Mouse (Mus musculus) frontal cortex, postnatal 10 days (tissue): ENCODE results near the gene Prpf19.

ENCODE experiments used
- DNase-seq, 2 experiments: peaks; one replicate each; pipeline ENCODE4 v3.0.0; 2022; ENCODE audit warnings: low spot score in 2 of 2, mixed read lengths in 1 of 2

Gene Prpf19

GRCm38 (mm10) chr19:10895016-10895528, at the start of gene Prpf19:
Gene Prpf19 (plus strand): TSS chr19:10895231.
- DNase-seq, result peak; percentile 95 to 99

DNA sequence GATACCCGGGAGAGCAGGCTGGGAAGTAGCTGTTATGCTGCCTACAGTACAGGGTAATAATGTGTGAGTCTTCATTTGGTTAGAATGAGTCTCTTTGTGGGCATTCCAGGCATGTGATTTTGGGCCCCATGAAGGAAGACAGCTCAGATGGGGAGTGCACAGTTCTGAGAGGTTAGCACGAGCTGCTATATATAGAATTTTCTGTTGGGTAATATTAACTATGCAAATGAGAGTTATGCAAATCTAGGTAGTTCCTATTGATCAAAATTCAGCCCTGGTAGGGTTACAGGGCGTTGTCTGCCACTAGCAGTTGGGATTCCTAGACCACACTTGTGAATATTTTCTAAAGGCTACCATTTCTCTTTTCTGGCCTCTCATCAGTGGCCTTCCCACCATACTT, 49.6 kb upstream of the Prpf19 start:
- no peak for DNase-seq

GRCm38 (mm10) chr19:10846150-10846549, 48.9 kb upstream of the Prpf19 start:
- no peak for DNase-seq

- DNase-seq, result no peak
Observed at GRCm38 (mm10) chr19:10847311-10848087, 47.5 kb upstream of the Prpf19 start.

DNA sequence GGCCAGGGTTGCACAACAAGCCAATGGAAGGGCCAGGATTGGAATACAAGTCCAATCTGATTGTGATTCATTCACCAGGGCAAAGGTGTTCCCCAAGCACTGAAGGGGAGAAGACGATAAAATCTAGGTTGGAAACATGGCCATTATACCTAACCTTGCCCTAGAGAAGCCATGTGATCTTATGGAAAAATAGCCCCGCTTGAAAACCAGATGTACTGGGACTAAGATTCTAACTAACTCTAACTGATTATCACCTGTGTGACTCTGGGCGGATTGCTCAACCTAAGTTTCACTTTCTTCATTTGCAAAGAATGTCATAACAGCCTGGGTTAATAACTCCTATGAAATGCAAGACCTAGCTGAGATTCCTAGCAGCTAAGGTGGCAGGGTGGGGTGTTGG, 39.6 kb upstream of the Prpf19 start:
- no peak for DNase-seq

GRCm38 (mm10) chr19:10856520-10856919, 38.5 kb upstream of the Prpf19 start:
- DNase-seq, result no peak

DNA sequence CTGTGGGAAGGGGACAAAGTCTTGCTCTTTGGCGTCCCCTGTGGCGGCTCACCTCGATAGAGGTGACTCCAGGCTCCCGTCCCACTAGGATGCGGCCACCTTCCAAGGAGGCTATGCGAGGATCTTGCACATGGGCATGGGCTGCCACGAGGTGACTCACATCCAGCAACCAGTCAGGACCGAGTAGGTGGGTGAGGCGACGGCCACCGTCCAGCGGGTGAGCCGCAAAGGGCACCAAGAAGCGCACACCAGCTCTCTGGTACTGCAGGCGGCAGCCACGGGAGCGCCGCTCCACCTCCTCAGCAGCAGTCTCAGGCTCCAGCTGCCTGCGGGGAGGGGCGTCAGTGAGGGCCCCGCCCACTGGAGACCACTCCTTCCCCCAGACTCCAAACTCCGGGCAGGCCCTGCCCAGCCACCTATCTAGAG, 34.9 kb upstream of the Prpf19 start:
- DNase-seq, result no peak

- DNase-seq, result no peak
Observed at GRCm38 (mm10) chr19:10866351-10866750, 28.7 kb upstream of the Prpf19 start.

- no peak for DNase-seq
Observed at GRCm38 (mm10) chr19:10867946-10868622, 26.9 kb upstream of the Prpf19 start.

- no peak for DNase-seq
Observed at GRCm38 (mm10) chr19:10868623-10869141, 26.3 kb upstream of the Prpf19 start.

DNA sequence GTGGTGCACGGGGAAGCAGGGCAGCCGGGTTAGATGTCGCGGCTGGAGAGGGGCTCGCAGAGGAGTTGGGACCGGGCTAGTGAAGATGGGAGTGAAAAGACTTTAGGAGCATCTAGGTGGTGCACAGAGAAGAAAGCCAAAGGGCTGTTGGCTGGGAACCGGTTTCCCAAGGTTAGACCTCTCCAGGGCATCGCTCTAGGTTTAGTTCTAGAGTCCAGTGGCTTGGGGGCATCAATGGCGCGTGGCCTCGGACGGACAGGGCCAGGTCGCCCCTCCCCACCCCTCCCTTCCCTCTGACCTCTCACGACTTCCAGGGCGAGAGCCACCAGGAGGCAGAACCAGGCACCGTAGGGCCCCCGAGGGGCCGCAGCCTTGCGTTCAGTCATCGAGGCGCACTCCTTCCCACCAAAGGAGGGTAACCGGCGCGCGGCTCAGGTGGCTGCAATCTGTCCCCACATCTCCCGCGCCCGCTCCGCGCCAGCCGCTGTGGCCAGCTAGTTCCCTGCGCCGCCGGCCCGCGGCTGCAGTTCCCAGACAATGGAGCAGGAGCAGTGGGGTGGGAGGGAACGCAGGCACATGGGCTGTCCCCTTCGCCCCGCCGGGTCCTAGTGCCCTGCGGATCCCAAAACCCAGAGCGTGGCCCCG, 25.7 kb upstream of the Prpf19 start:
- peak; percentile 75 to 83 for DNase-seq

- DNase-seq, result no peak
Observed at GRCm38 (mm10) chr19:10869886-10870527, 25.0 kb upstream of the Prpf19 start, which contains the start of gene Tmem132a. Gene Tmem132a (minus strand): TSS chr19:10869940.

- DNase-seq, result no peak
Observed at GRCm38 (mm10) chr19:10870676-10871075, 24.4 kb upstream of the Prpf19 start.

DNA sequence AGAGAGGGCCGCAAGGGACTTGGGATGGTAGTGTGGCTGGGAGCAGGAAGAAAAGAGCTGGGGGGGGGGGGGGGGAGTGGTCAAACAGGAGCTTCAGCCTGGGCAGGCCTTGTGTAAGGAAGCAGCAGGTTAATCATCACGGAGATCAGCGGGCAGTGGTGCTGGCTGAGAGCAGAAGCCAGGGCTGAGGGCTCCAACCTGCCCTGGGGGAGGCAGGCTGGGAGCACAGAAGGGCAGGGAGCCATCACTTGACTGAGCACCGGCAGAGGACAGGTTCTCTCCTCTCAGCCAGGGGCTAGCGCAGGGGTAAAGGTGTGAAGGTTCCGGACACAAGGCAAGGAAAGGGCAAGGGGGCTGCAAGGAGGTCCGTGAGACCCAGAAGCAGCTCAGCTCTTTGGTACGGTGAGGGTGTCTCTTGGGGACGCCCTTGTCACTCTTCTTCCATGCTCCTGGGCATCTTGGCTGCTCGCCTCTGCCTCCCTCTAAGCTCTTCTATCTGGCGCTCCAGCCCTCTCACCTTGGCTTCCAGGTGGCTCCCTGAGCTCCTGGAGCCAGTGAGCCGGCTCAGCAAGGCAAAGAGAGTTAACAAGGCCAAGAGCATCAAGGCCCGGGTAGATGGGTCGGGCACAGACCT, 23.6 kb upstream of the Prpf19 start:
- no peak for DNase-seq

DNA sequence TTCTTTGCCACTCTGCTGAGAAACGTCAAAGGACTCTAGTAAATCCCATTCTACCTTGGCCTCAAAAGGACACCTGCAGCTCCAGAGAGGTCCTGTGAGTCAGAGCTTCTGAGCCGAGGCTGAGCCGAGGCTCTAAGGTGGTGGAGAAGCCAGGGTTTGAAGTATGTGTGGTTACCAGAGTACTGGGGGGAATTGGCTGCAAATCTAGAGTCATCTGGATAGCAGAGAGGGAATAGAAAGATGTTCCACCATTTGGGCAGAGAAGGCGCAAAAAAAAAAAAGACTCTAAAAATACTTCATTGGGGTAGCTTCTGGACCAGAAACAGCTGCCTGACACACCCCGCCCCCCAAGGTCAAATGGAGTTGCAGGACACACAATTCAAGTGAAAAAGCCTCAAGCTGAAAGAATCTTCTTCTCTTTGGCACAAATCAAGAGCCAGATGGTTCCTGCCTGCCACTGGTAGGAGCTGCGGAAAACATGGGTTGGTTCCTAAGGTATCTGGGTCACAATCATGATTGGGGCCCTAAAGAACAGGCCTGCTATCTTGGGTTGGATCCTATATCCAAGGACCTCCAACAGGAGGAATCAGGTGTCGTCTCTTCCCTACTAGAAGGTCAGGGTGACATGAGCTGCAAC, 16.7 kb upstream of the Prpf19 start:
- DNase-seq, result no peak

- no peak for DNase-seq
Observed at GRCm38 (mm10) chr19:10880085-10880974, 14.7 kb upstream of the Prpf19 start.

- DNase-seq, result no peak
Observed at GRCm38 (mm10) chr19:10880975-10881425, 14.0 kb upstream of the Prpf19 start.

GRCm38 (mm10) chr19:10881426-10882154, 13.4 kb upstream of the Prpf19 start, which contains the start of gene Tmem109:
Gene Tmem109 (minus strand): TSS chr19:10882001.
- peak; percentile 89 to 93 for DNase-seq

- no peak for DNase-seq
Observed at GRCm38 (mm10) chr19:10892201-10892600, 2.8 kb upstream of the Prpf19 start.
